Mouse (Mus musculus): ENCODE results near the gene Spink4.

Spink4 gene

GRCm38 (mm10) chr4:40963536-40963935 lies 43.7 kb downstream of the Spink4 start:
- no peak for DNase-seq (ENCODE audit: low read depth, low spot score)

GRCm38 (mm10) chr4:40969161-40969560 lies 49.3 kb downstream of the Spink4 start:
- no peak for DNase-seq (ENCODE audit: low read depth, low spot score)

GRCm38 (mm10) chr4:40969781-40970591 lies 50.1 kb downstream of the Spink4 start:
- DNase-seq (ENCODE audit: low read depth, low spot score), result no peak

- DNase-seq (ENCODE audit: low read depth, low spot score), result no peak
Measured at GRCm38 (mm10) chr4:40970592-40970841, 50.7 kb downstream of the Spink4 start.

GRCm38 (mm10) chr4:40970842-40971701 lies 51.2 kb downstream of the Spink4 start, which contains the start of gene Nfx1:
Gene Nfx1, plus strand, starts transcription at chr4:40970906.
- peak; percentile 94 for DNase-seq (ENCODE audit: low read depth, low spot score)

GRCm38 (mm10) chr4:40971744-40972143 lies 51.9 kb downstream of the Spink4 start:
- no peak for DNase-seq (ENCODE audit: low read depth, low spot score)

GRCm38 (mm10) chr4:40974011-40974410 lies 54.2 kb downstream of the Spink4 start:
- no peak for DNase-seq (ENCODE audit: low read depth, low spot score)

- no peak for DNase-seq (ENCODE audit: low read depth, low spot score)
Measured at GRCm38 (mm10) chr4:40975678-40976077, 55.8 kb downstream of the Spink4 start.

GRCm38 (mm10) chr4:40976651-40977050 lies 56.8 kb downstream of the Spink4 start:
- DNase-seq (ENCODE audit: low read depth, low spot score), result no peak

GRCm38 (mm10) chr4:40979430-40979829 lies 59.6 kb downstream of the Spink4 start:
- DNase-seq (ENCODE audit: low read depth, low spot score), result no peak
